Mouse (Mus musculus) testis, adult 2 months (tissue): ENCODE measurements around the gene Ppy.

Source experiments
- CTCF ChIP-seq: fragments of 200-500 bp; IDR thresholded peaks from 2 replicates; pipeline ENCODE4 v1.5.1; 2012; ENCODE audit warnings: low read depth, mild to moderate bottlenecking, inconsistent platforms, low read length, moderate library complexity; ENCODE audit not compliant: control insufficient read depth, insufficient read depth, insufficient replicate concordance
- POLR2A ChIP-seq: fragments of 200-500 bp; IDR thresholded peaks from 2 replicates; pipeline ENCODE4 v1.6.1; 2012; ENCODE audit warnings: low read depth, mild to moderate bottlenecking, inconsistent platforms, low read length, moderate library complexity; ENCODE audit not compliant: control insufficient read depth

DNA sequence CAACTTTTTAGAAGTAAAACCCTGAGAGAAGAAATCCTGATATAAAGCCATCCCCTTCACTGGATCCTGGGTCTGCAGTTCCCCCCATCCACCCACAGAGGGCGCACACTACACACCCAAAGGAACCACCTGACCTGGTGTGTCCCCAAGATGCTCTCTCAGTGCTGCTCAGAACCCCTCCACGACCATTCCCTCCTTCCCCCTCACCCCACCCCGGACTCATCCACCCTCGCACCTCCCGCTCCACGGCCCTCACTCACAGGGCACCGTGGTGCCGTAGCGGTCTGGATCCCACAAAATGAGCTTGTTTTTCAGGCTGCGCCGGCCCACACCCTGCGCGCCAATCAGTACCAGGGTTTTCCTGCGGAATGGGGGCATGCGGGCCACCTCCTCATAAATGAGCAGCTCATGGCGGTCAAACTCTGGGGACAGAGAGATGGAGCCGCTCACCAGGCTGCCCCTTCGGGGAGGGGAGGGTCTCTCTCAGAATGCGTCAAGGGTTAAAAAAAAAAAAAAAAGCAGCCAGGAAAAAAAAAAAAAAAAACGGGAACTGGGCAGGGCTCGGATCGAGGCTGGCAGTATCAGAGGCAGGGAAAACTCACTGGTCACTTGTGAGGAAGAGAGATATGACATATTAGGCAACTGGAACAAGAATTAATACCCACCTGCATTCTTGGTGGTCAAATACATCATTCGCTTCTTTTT, 39.7 kb downstream of the Ppy start:
- TF ChIP-seq POLR2A (no peak), CTCF (peak; percentile 96)
